Mouse (Mus musculus): Measurements from ENCODE around the gene Tmem185b.

DNA sequence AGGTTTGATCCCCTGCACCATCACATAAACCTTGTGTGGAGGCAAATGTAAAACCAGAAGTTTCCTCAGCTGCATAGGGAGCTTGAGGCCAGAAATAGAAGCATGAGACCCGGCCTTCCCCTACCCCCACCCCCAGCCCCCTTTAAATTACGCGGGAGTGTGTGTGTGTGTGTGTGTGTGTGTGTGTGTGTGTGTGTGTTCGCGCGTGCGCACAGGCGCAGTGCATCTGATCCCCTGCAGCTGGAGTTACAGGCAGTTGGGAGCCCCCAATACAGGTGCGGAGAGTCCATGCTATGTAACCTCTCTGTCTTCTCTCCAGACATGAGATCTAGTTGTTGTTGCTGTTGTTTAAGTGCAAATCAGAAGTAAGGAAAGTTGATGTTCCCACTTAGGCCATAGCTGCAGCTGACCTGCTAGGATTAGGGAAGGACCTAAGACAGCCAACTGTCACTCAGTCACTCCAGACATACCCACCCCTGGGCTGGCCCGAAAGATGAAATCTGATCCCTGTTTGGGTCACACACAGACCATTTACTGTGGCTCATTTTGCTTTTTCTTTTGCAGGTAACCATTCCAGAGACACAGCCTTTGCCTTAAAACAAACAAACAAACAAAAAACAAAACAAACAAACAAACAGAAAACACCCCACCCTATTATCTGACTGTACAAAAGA is 37.9 kb upstream of the Tmem185b start:
- TF ChIP-seq CTCF (IDR thresholded peaks at IDR 0.05; ENCODE audit: borderline replicate concordance, control insufficient read depth, extremely low read depth, insufficient read depth, low read length, poor library complexity) (no peak), POLR2A (IDR thresholded peaks at IDR 0.05; ENCODE audit: control insufficient read depth, extremely low read depth, insufficient read depth, low read length, poor library complexity) (no peak)

Measured in thymus, adult 2 months (tissue).